Mouse (Mus musculus): ENCODE results near the gene Evx2.

Evx2 gene

GRCm38 (mm10) chr2:74680561-74681398 is 21.4 kb upstream of the Evx2 start:
- no peak for DNase-seq

- no peak for DNase-seq
These were observed 20.6 kb upstream of the Evx2 start for GRCm38 (mm10) chr2:74679980-74680379.

- no peak for DNase-seq
These were observed 20.2 kb upstream of the Evx2 start for GRCm38 (mm10) chr2:74679596-74679971.

- DNase-seq, result no peak
These were observed 19.7 kb upstream of the Evx2 start, which contains the start of gene Hoxd11 for GRCm38 (mm10) chr2:74678891-74679595. Hoxd11 (plus strand) TSS chr2:74679557.

GRCm38 (mm10) chr2:74677106-74677505 is 17.7 kb upstream of the Evx2 start:
- DNase-seq, result no peak

- no peak for DNase-seq
These were observed 17.2 kb upstream of the Evx2 start for GRCm38 (mm10) chr2:74676376-74677052.

GRCm38 (mm10) chr2:74675666-74676282 is 16.4 kb upstream of the Evx2 start:
- no peak for DNase-seq

GRCm38 (mm10) chr2:74674881-74675665 is 15.7 kb upstream of the Evx2 start, which contains the start of gene Hoxd12:
Hoxd12 (plus strand) TSS chr2:74675013.
- no peak for DNase-seq

GRCm38 (mm10) chr2:74673835-74674425 is 14.6 kb upstream of the Evx2 start:
- no peak for DNase-seq

- peak; percentile 85 for DNase-seq
These were observed 13.4 kb upstream of the Evx2 start for GRCm38 (mm10) chr2:74672481-74673362.

GRCm38 (mm10) chr2:74671847-74672246 is 12.5 kb upstream of the Evx2 start:
- DNase-seq, result no peak

GRCm38 (mm10) chr2:74670632-74671188 is 11.4 kb upstream of the Evx2 start:
- no peak for DNase-seq

- DNase-seq, result no peak
These were observed 10.4 kb upstream of the Evx2 start for GRCm38 (mm10) chr2:74669650-74670235.

GRCm38 (mm10) chr2:74669230-74669578 is 9.8 kb upstream of the Evx2 start:
- DNase-seq, result no peak

- DNase-seq, result peak; percentile 55
These were observed 9.2 kb upstream of the Evx2 start for GRCm38 (mm10) chr2:74668370-74669229.

- no peak for DNase-seq
These were observed 8.5 kb upstream of the Evx2 start, which contains the start of gene Hoxd13 for GRCm38 (mm10) chr2:74667842-74668357. Hoxd13 (plus strand) TSS chr2:74668310.

- no peak for DNase-seq
These were observed 8.0 kb upstream of the Evx2 start for GRCm38 (mm10) chr2:74667191-74667841.

GRCm38 (mm10) chr2:74666411-74666810 is 7.1 kb upstream of the Evx2 start:
- DNase-seq, result no peak

All from retina, postnatal 1 day (tissue).